Mouse (Mus musculus): ENCODE measurements at regions not wholly inside any gene's neighbourhood (a gene's known extent, or its start where the extent isn't known, plus 50 kb on each side); places are given as distances from the start of the nearest gene placed in this dataset.

- DNase-seq, result no peak
These were observed 236.0 kb downstream of the 3110018I06Rik start for GRCm38 (mm10) chr12:107724467-107724866.

- DNase-seq, result no peak
These were observed 240.4 kb downstream of the 3110018I06Rik start for GRCm38 (mm10) chr12:107728865-107729264.

- DNase-seq, result peak; percentile 67 to 75
These were observed 240.9 kb downstream of the 3110018I06Rik start for GRCm38 (mm10) chr12:107729301-107729700.

GRCm38 (mm10) chr12:107730940-107731339 lies 242.5 kb downstream of the 3110018I06Rik start:
- peak in 1 of 2 experiments; percentile 49 for DNase-seq

- peak; percentile 37 to 49 for DNase-seq
These were observed 246.1 kb downstream of the 3110018I06Rik start for GRCm38 (mm10) chr12:107734536-107734935.

- no peak for DNase-seq
These were observed 254.2 kb downstream of the 3110018I06Rik start for GRCm38 (mm10) chr12:107742641-107743040.

GRCm38 (mm10) chr12:107744822-107745221 lies 256.4 kb downstream of the 3110018I06Rik start:
- DNase-seq, result no peak

- no peak for DNase-seq
These were observed 254.7 kb downstream of the Bcl11b start for GRCm38 (mm10) chr12:107748481-107749380.

GRCm38 (mm10) chr12:107749381-107750085 lies 253.9 kb downstream of the Bcl11b start:
- no peak for DNase-seq

GRCm38 (mm10) chr12:107750285-107750927 lies 253.0 kb downstream of the Bcl11b start:
- DNase-seq, result no peak

- DNase-seq, result no peak
These were observed 251.3 kb downstream of the Bcl11b start for GRCm38 (mm10) chr12:107752126-107752525.

GRCm38 (mm10) chr12:107752587-107752986 lies 250.8 kb downstream of the Bcl11b start:
- DNase-seq, result peak; percentile 65 to 79

- no peak for DNase-seq
These were observed 250.4 kb downstream of the Bcl11b start for GRCm38 (mm10) chr12:107753022-107753421.

GRCm38 (mm10) chr12:107753536-107753935 lies 249.9 kb downstream of the Bcl11b start:
- no peak for DNase-seq

- no peak for DNase-seq
These were observed 248.5 kb downstream of the Bcl11b start for GRCm38 (mm10) chr12:107754885-107755284.

- no peak for DNase-seq
These were observed 247.4 kb downstream of the Bcl11b start for GRCm38 (mm10) chr12:107755820-107756517.

- no peak for DNase-seq
These were observed 246.2 kb downstream of the Bcl11b start for GRCm38 (mm10) chr12:107757184-107757583.

- DNase-seq, result peak in 1 of 2 experiments; percentile 61
These were observed 245.2 kb downstream of the Bcl11b start for GRCm38 (mm10) chr12:107757996-107758791.

GRCm38 (mm10) chr12:107759291-107759690 lies 244.1 kb downstream of the Bcl11b start:
- DNase-seq, result no peak

- no peak for DNase-seq
These were observed 243.5 kb downstream of the Bcl11b start for GRCm38 (mm10) chr12:107759911-107760310.

GRCm38 (mm10) chr12:107762140-107762539 lies 241.3 kb downstream of the Bcl11b start:
- DNase-seq, result peak; percentile 59 to 60
